Mouse (Mus musculus) E14TG2a.4 (cell line): ENCODE measurements at regions not wholly inside any gene's neighbourhood (a gene's known extent, or its start where the extent isn't known, plus 50 kb on each side); places are given as distances from the start of the nearest gene placed in this dataset.

Experiments
- CTCF ChIP-seq: conservative IDR thresholded peaks from 2 replicates; pipeline ENCODE4 v1.5.1; 2014; ENCODE audit warnings: low read length
- NANOG ChIP-seq: IDR thresholded peaks from 2 replicates; pipeline ENCODE4 v1.6.1; 2014; ENCODE audit warnings: borderline replicate concordance, low read length, mixed read lengths
- POU5F1 ChIP-seq: IDR thresholded peaks from 2 replicates; pipeline ENCODE4 v1.6.1; 2014; ENCODE audit warnings: low read length, borderline replicate concordance

- TF ChIP-seq CTCF (peak; percentile 29), NANOG (no peak), POU5F1 (no peak)
Observed at GRCm38 (mm10) chr4:52301653-52302052, 137.4 kb upstream of the Smc2 start.
